Mouse (Mus musculus) forebrain, embryonic 14.5 days (tissue): ENCODE measurements around the gene Tmem203. TPM values are rescaled to one million over a fixed set of nuclear protein-coding genes. Genes with fewer than 3 reads are reported as not detected.

ENCODE experiments used
- ATAC-seq: fragments of 200-750 bp; cut with Nextera tagmentation; 2 replicates; pipeline ENCODE4 v1.8.0; 2017; ENCODE audit warnings: mild to moderate bottlenecking, moderate library complexity
- DNase-seq: peaks from one replicate; pipeline ENCODE4 v3.0.0-alpha.2; 2015; ENCODE audit warnings: low spot score
- H3K27ac ChIP-seq: fragments of 300-500 bp; sonication (generic); 2 replicates; pipeline ENCODE4 v1.5.1; 2014; ENCODE audit warnings: low read depth, mild to moderate bottlenecking, control low read depth, low read length, moderate library complexity
- H3K27me3 ChIP-seq: fragments of 300-500 bp; sonication (generic); replicated peaks from 2 replicates; pipeline ENCODE4 v1.6.1; 2014; ENCODE audit warnings: low read length, control low read depth, mixed read lengths; ENCODE audit not compliant: control insufficient read depth, insufficient read depth
- H3K36me3 ChIP-seq: fragments of 300-500 bp; sonication (generic); 2 replicates; pipeline ENCODE4 v1.6.1; 2014; ENCODE audit warnings: low read length, control low read depth; ENCODE audit not compliant: control insufficient read depth, insufficient read depth
- H3K4me1 ChIP-seq: fragments of 300-500 bp; sonication (generic); 2 replicates; pipeline ENCODE4 v1.6.1; 2014; ENCODE audit warnings: antibody characterized with exemption, low read length, control low read depth; ENCODE audit not compliant: control insufficient read depth, insufficient read depth
- H3K4me2 ChIP-seq: fragments of 300-500 bp; sonication (generic); 2 replicates; pipeline ENCODE4 v1.6.1; 2014; ENCODE audit warnings: mild to moderate bottlenecking, control low read depth, low read length
- H3K4me3 ChIP-seq: fragments of 300-500 bp; sonication (generic); 2 replicates; pipeline ENCODE4 v1.5.1; 2014; ENCODE audit warnings: low read depth, low read length, control low read depth
- H3K9ac ChIP-seq: fragments of 300-500 bp; sonication (generic); 2 replicates; pipeline ENCODE4 v1.6.1; 2014; ENCODE audit warnings: mild to moderate bottlenecking, low read length, control low read depth, moderate library complexity
- H3K9me3 ChIP-seq: fragments of 300-500 bp; sonication (generic); replicated peaks from 2 replicates; pipeline ENCODE4 v1.6.1; 2016; ENCODE audit warnings: low read length, control low read depth, mixed read lengths; ENCODE audit not compliant: control insufficient read depth
- WGBS: fragments of 180-500 bp; shearing (Covaris S2); extraction: QIAGEN DNeasy Blood & Tissue Kit; methylation state at CpG from one replicate; pipeline ENCODE4 v1.1.7; 2014; 5-methylcytosine and 5-hydroxymethylcytosine counted together
- polyA plus RNA-seq: library from polyadenylated mRNA; unstranded; fragments of >200 nt; fragmentation: Nextera tagmentation; extraction: Ambion mirVana; gene quantifications from 2 replicates; pipeline ENCODE4 v1.2.1, GENCODE M21; 2014

The Tmem203 gene
- polyA plus RNA-seq, 1 experiment from 2014 or later = 17.4 TPM

DNA sequence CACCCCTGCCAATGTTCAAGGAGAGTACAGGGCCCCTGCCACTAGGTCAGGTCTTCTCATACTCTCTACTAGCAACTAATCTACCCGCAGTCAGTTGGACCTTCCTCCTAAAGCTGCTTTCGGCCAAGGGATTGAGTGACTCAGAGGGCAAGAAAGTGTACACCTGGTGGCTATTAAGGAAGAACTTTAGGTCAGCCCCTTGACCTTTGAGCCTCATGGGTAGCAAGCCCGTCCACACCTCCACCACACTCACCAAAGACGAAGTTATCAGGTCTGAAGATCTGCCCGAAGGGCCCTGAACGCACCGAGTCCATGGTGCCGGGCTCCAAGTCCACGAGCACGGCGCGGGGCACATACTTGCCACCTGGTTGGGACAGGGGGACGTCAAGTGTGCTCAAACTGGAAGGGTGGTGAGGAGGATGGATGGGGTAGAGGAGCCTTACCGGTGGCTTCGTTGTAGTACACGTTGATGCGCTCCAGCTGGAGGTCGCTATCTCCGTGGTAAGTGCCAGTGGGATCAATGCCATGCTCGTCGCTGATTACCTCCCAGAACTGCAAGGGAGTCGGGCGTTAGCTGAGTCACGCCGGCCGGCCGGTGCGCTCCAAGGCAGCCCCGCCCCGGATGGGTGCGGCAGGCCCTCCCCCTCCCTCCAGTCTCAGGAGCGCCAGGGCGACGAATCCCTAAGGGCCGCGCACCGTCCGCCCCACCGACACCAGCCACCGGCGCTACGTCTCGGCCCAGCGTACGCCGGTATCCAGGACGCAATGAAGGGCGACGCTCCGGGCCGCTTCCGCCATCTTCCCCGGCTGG is 31.4 kb upstream of the Tmem203 start:
- WGBS = 4% methylated on average over 36 of the region's 53 CpGs
- no peaks in the 10 kb centered on the region for H3K9me3 ChIP-seq
- H3K4me3 ChIP-seq = peak overlapping the region; percentile 89
- DNase-seq = peak; percentile 65
- peak; percentile 33 for ATAC-seq
- H3K36me3 ChIP-seq = peaks cover 8% of the 10 kb centered on the region; the same call in 1 of the 2 replicates
- H3K27ac ChIP-seq = peak overlapping the region; percentile 89
- H3K4me2 ChIP-seq = peak overlapping the region; percentile 92
- H3K9ac ChIP-seq = peak overlapping the region; percentile 86
- no peaks in the 10 kb centered on the region for H3K27me3 ChIP-seq
- peaks cover 12% of the 10 kb centered on the region for H3K4me1 ChIP-seq

DNA sequence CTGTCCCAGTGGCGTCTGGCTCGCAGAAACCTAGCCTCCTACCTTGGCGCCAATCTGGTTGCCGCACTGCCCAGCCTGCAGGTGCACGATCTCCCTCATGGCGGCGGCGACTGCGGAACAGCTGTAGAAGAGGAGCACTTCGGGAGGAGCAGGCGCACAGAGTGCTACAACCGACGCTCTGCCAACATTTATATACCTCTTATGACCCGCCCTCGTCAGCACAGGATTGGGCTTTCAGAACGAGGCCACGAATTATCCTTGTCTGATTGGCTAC is 30.8 kb upstream of the Tmem203 start, which contains the start of gene Tubb4b:
Gene Tubb4b, minus strand, starts transcription at position 211 of the 274 bp plus-strand sequence.
- ATAC-seq (no peak), DNase-seq (no peak)
- Histone ChIP-seq H3K9me3 (no peaks in the 10 kb centered on the region), H3K4me2 (peak within 1 kb of the TSS; percentile 92), H3K4me1 (peaks cover 12% of the 10 kb centered on the region), H3K27me3 (no peaks in the 10 kb centered on the region), H3K4me3 (peak within 1 kb of the TSS; percentile 89), H3K27ac (peak within 1 kb of the TSS; percentile 98), H3K36me3 (peaks cover 8% of the 10 kb centered on the region; the same call in 1 of the 2 replicates), H3K9ac (peak within 1 kb of the TSS; percentile 86)
- under 1% methylated on average over 17 of the region's 17 CpGs for WGBS

DNA sequence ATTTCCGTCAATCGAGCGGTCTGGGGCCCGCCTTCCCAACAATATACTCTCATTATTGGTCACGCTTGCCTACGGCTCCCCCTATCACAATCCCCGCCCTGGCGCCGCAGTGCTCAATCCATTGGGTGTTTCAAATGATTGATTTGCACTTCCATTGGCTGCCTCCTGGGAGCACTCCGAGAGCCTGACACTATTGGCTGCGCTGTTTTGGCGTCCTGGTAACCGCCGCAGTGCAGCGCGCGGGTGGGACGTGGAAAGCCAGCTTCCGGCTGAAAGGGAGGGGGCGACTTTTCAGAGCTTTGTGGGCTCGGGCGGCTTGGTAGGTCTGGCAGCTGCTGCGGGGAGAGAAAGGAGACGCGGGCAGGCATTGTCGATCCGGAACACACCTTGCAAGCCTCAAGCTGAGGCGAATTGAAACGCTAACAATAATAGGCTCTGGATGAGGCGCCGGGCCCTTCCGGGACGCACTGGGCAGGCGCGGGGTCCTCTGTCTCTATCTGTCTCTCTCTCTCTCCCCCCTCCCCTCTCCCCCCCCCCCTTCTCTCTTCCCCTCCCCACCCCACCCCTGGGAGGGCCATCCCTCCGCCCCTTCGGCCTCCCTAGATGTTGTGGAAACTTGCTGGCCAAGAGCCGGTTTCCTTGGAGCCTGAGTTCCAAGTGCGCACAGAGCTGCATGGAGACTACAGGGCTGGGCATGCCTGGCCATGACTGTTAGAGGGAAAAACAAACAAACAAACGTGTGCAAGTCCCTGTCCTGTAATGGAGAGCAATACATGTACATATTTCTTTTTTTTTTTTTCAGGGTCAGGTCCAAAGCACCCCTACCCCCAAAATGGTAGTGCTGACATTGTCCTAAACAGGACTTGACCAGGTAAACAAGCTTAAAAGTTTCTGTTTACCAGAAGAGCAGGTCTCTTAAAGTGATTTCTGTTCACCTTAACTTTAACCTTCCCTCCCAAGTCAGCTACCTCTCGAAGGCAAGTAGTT is 30.2 kb upstream of the Tmem203 start:
- ATAC-seq = peak; percentile 97
- Histone ChIP-seq H3K36me3 (peaks cover 8% of the 10 kb centered on the region; the same call in 1 of the 2 replicates), H3K27ac (peak overlapping the region; percentile 98), H3K4me2 (peak overlapping the region; percentile 46), H3K4me3 (peak overlapping the region; percentile 89), H3K27me3 (no peaks in the 10 kb centered on the region), H3K4me1 (peaks cover 12% of the 10 kb centered on the region), H3K9ac (peak overlapping the region; percentile 72), H3K9me3 (no peaks in the 10 kb centered on the region)
- DNase-seq = peak; percentile 100
- 2% methylated on average over 40 of the region's 41 CpGs for WGBS

DNA sequence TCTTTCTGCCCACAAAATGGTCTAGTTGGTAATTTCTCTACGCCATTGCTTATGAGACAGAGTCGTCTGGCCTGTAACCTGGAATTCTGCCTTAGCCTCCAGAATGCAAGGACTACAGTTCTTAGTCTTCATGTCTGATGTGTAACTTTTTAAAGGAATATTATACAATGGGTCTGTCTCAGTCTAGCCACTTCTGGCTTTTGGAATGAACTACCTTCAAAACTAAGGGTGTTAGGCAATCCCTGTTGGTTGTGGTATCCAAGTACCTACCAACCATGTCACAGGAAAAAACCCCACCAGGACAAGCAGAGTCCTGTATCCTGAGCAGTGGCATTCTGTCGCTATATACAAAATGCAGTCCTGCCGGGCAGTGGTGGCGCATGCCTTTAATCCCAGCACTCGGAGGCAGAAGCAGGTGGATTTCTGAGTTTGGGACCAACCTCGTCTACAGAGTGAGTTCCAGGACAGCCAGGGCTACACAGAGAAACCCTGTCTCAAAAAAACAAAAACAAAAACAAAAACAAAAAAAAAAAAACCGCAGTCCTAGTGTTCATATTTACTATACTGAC is 29.3 kb upstream of the Tmem203 start:
- Histone ChIP-seq H3K4me1 (peaks cover 12% of the 10 kb centered on the region), H3K9me3 (no peaks in the 10 kb centered on the region), H3K4me3 (no peak overlapping the region), H3K4me2 (peak overlapping the region; percentile 46), H3K27me3 (no peaks in the 10 kb centered on the region), H3K9ac (no peak overlapping the region), H3K27ac (peak overlapping the region; percentile 98; the same call in 1 of the 2 replicates), H3K36me3 (peaks cover 8% of the 10 kb centered on the region; the same call in 1 of the 2 replicates)
- ATAC-seq (no peak), DNase-seq (no peak)
- WGBS = 77% methylated on average over 8 of the region's 8 CpGs

DNA sequence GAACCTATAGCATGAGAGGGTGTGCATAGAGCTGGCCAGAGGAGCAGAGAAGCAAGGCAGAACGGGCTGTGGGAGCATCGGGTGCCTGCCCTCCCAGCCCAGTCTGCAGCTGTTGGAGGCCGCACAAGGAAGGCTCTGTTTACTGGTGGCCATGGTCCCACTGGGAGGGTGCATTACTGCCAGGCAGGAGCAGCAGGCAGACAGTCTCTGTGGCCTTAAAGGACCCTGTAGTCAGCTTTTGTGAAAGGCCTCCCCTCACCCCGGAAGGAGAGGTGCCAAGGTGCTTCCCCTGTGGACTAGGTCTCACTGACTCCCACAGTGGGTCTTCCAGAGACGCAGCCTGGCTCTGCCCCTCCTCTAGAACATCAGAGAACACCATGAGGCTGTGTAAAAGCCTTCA is 28.4 kb upstream of the Tmem203 start:
- no peak overlapping the region for H3K4me2 ChIP-seq
- DNase-seq (no peak), ATAC-seq (no peak)
- peaks cover 12% of the 10 kb centered on the region for H3K4me1 ChIP-seq
- 90% methylated on average over 5 of the region's 5 CpGs for WGBS
- no peak overlapping the region for H3K9ac ChIP-seq
- H3K27ac ChIP-seq = no peak overlapping the region
- no peaks in the 10 kb centered on the region for H3K9me3 ChIP-seq
- H3K4me3 ChIP-seq = no peak overlapping the region
- peaks cover 2% of the 10 kb centered on the region; the same call in 1 of the 2 replicates for H3K36me3 ChIP-seq
- no peaks in the 10 kb centered on the region for H3K27me3 ChIP-seq

DNA sequence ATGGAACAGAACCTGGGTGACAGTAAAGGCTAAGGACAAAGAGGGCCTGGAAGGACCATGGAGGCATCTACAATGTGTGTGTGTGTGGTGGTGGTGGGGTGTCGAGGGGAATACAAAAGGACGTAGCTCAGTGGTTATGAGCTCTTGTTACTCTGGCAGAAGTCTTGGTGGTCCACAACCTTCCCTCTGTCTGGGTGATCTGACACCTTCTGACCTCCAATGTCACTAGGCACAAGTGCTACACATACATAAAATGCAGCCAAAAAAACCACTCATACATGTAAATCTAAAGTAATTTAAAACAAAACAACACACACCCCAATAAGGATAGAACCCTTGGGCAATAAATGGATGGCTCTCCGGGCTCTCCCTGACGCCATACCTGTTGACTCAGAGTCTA is 27.8 kb upstream of the Tmem203 start:
- Histone ChIP-seq H3K36me3 (no peaks in the 10 kb centered on the region), H3K27ac (no peak overlapping the region), H3K27me3 (no peaks in the 10 kb centered on the region), H3K4me2 (no peak overlapping the region), H3K4me3 (no peak overlapping the region), H3K9ac (no peak overlapping the region), H3K9me3 (no peaks in the 10 kb centered on the region), H3K4me1 (peaks cover 12% of the 10 kb centered on the region)
- WGBS = 85% methylated on average over 4 of the region's 4 CpGs
- ATAC-seq = no peak
- no peak for DNase-seq

DNA sequence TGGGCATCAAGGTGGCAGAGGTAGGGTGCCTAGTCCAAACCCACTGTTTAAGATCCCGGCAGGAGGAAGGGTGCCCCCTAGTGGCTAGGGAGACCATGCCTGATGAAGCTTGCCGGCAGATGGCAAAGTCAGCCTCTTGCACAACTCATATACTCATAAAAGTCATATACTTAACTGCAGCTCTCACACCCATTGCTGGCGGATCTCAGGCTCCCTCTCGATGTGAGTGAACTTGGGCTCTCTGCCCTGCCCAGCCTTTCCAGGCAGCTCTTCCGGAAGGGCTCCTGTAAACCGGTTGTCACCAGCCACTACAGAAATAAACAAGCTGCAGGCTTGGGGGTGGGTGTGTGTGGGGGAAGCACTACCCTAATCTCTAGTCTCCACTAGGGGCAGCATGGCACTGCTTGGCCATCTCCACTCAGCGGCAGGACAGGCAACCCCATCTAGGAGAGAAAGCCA is 26.8 kb upstream of the Tmem203 start:
- H3K4me2 ChIP-seq = peak overlapping the region; percentile 41
- peaks cover 8% of the 10 kb centered on the region for H3K4me1 ChIP-seq
- 2% methylated on average over 7 of the region's 7 CpGs for WGBS
- 0 out of 2 replicates have a peak overlapping the region, but pooled peaks have one; percentile 37 for H3K9ac ChIP-seq
- peak overlapping the region; percentile 15; the same call in 1 of the 2 replicates for H3K4me3 ChIP-seq
- H3K9me3 ChIP-seq = no peaks in the 10 kb centered on the region
- no peaks in the 10 kb centered on the region for H3K36me3 ChIP-seq
- peak; percentile 91 for DNase-seq
- no peak for ATAC-seq
- no peaks in the 10 kb centered on the region for H3K27me3 ChIP-seq
- H3K27ac ChIP-seq = peak overlapping the region; percentile 58

DNA sequence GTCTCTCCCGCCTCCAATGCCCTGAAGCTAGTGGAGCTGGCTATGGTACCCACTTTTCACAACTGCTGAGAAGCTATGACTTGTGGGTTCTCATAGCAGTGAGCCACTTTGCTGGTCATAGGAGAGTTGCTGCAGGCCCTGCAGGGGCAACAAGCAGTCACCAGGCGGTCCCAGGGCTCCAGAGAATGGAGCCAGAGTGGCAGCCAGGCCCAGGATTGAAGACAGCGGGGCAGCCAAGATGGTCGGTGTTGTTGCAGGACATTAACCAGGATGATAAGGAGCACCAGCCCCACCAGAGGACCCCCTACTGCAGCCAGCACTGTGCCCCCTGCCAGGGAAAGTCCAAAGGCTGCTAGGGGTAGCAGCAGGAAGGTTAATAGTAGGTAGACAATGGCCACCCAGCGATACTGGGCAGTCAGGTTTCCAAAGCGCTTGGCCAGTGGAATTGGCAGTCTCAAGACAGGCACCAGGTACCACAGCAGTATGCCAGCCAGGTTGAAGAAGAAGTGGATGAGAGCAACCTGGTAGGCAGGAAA is 26.2 kb upstream of the Tmem203 start:
- WGBS = 66% methylated on average over 6 of the region's 6 CpGs
- Histone ChIP-seq H3K4me3 (no peak overlapping the region), H3K9me3 (no peaks in the 10 kb centered on the region), H3K4me2 (no peak overlapping the region), H3K36me3 (no peaks in the 10 kb centered on the region), H3K27ac (no peak overlapping the region), H3K9ac (no peak overlapping the region), H3K27me3 (no peaks in the 10 kb centered on the region), H3K4me1 (peaks cover 5% of the 10 kb centered on the region)
- no peak for DNase-seq
- ATAC-seq = no peak
